ENCODE assay signal across 10 mouse cellular contexts in genomic region chr5:20680833-20681530, GRCm38 (mm10).
DNase-seq lines count a peak whose midpoint lies in the region; ATAC-seq and TF ChIP-seq lines count a peak whose summit lies in the region.
"Had no signal": no experiment of that assay in that cellular context is flagged by ENCODE, and none has a peak within 500 bp of the region (broad histone marks: within the 10 kb centered on the region; RNA-seq: fewer than 3 reads in every experiment).

No protein-coding gene starts in this region.

- H3K4me2 ChIP-seq in hindbrain, embryonic 13.5 days: no peak overlapping the region
- H3K4me2 ChIP-seq in forebrain, embryonic 14.5 days (ENCODE audit: low read length): no peak overlapping the region

- peak overlapping the region; percentile 93 for H3K27ac ChIP-seq in bone marrow macrophage, adult 2 months (ENCODE audit: insufficient read depth, low read depth, low read length)
- H3K27ac ChIP-seq in hindbrain, embryonic 13.5 days: no peak overlapping the region
- H3K27ac ChIP-seq in forebrain, embryonic 10.5 days: no peak overlapping the region
- no peak overlapping the region for H3K27ac ChIP-seq in forebrain, embryonic 14.5 days (ENCODE audit: low read depth, low read length)

- H3K9ac ChIP-seq in hindbrain, embryonic 13.5 days: no peak overlapping the region
- no peak overlapping the region for H3K9ac ChIP-seq in forebrain, embryonic 14.5 days (ENCODE audit: low read length)

- ATAC-seq in hindbrain, embryonic 13.5 days (ENCODE audit: low FRiP score): no peak
- ATAC-seq in forebrain, embryonic 14.5 days: no peak

- TF ChIP-seq POLR2A in bone marrow macrophage, adult 2 months (IDR thresholded peaks at IDR 0.05; ENCODE audit: borderline replicate concordance, low read depth, low read length): no peak

- H3K9me3 ChIP-seq in megakaryocyte, embryonic 14.5 days: no peaks in the 10 kb centered on the region
- no peaks in the 10 kb centered on the region for H3K9me3 ChIP-seq in hindbrain, embryonic 13.5 days
- H3K9me3 ChIP-seq in forebrain, embryonic 10.5 days: no peaks in the 10 kb centered on the region
- no peaks in the 10 kb centered on the region for H3K9me3 ChIP-seq in forebrain, embryonic 14.5 days (replicated peaks; ENCODE audit: control insufficient read depth, low read length)

- peak; percentile 53 for DNase-seq in layer of hippocampus, adult 9-11 months
- no peak for DNase-seq in layer of hippocampus, postnatal 36 days
- DNase-seq in CD4-positive, CD25-positive, alpha-beta regulatory T cell, adult 2 months (ENCODE audit: low read depth, low spot score): peak; percentile 26
- no peak for DNase-seq in forebrain, embryonic 10.5 days (ENCODE audit: extremely low spot score, low spot score)
- DNase-seq in forebrain, embryonic 14.5 days (ENCODE audit: low spot score): no peak
- DNase-seq: liver had no signal

- WGBS in hindbrain, embryonic 13.5 days: 84% methylated on average over 15 of the region's 15 CpGs
- WGBS in forebrain, embryonic 10.5 days: 95% methylated on average over 15 of the region's 15 CpGs
- 91% methylated on average over 15 of the region's 15 CpGs for WGBS in forebrain, embryonic 14.5 days

- H3K4me1 ChIP-seq in bone marrow macrophage, adult 2 months (ENCODE audit: control insufficient read depth, insufficient read depth, low read length): peaks cover 25% of the 10 kb centered on the region
- H3K4me1 ChIP-seq in megakaryocyte, embryonic 14.5 days: peaks cover 13% of the 10 kb centered on the region
- peaks cover 28% of the 10 kb centered on the region for H3K4me1 ChIP-seq in hindbrain, embryonic 13.5 days (replicated peaks)
- peaks cover 29% of the 10 kb centered on the region for H3K4me1 ChIP-seq in forebrain, embryonic 10.5 days
- H3K4me1 ChIP-seq in forebrain, embryonic 14.5 days (ENCODE audit: control insufficient read depth, insufficient read depth, low read length): peaks cover 9% of the 10 kb centered on the region

- TF ChIP-seq CTCF in bone marrow macrophage, adult 2 months (IDR thresholded peaks at IDR 0.05; ENCODE audit: low read depth, low read length): no peak

- H3K36me3 ChIP-seq in megakaryocyte, embryonic 14.5 days (replicated peaks; ENCODE audit: low read length): no peaks in the 10 kb centered on the region
- H3K36me3 ChIP-seq in hindbrain, embryonic 13.5 days: no peaks in the 10 kb centered on the region
- no peaks in the 10 kb centered on the region for H3K36me3 ChIP-seq in forebrain, embryonic 10.5 days (replicated peaks)
- no peaks in the 10 kb centered on the region for H3K36me3 ChIP-seq in forebrain, embryonic 14.5 days (ENCODE audit: control insufficient read depth, insufficient read depth, low read length)

- peak overlapping the region; percentile 47 for H3K4me3 ChIP-seq in bone marrow macrophage, adult 2 months (ENCODE audit: insufficient read depth, low read length)
- peak overlapping the region; percentile 29 for H3K4me3 ChIP-seq in megakaryocyte, embryonic 14.5 days (replicated peaks)
- H3K4me3 ChIP-seq in hindbrain, embryonic 13.5 days: no peak overlapping the region
- no peak overlapping the region for H3K4me3 ChIP-seq in forebrain, embryonic 10.5 days
- no peak overlapping the region for H3K4me3 ChIP-seq in forebrain, embryonic 14.5 days (ENCODE audit: low read depth, low read length)
- H3K4me3 ChIP-seq: myocyte had no signal

- H3K27me3 ChIP-seq in megakaryocyte, embryonic 14.5 days (replicated peaks): no peaks in the 10 kb centered on the region
- H3K27me3 ChIP-seq in hindbrain, embryonic 13.5 days: no peaks in the 10 kb centered on the region
- H3K27me3 ChIP-seq in forebrain, embryonic 10.5 days (ENCODE audit: poor library complexity, severe bottlenecking): no peaks in the 10 kb centered on the region
- H3K27me3 ChIP-seq in forebrain, embryonic 14.5 days (replicated peaks; ENCODE audit: control insufficient read depth, insufficient read depth, low read length): no peaks in the 10 kb centered on the region

Comparison
In these comparisons a context has a peak if more than half of its experiments do, and no peak if none do; other contexts are left out.
1. DNase-seq: peak in layer of hippocampus, adult 9-11 months (single experiment) and CD4-positive, CD25-positive, alpha-beta regulatory T cell, adult 2 months (single experiment); none in layer of hippocampus, postnatal 36 days (0 of 2), forebrain, embryonic 10.5 days (single experiment) and forebrain, embryonic 14.5 days (single experiment).
2. H3K4me3 ChIP-seq: peak in bone marrow macrophage, adult 2 months (single experiment) and megakaryocyte, embryonic 14.5 days (single experiment); none in hindbrain, embryonic 13.5 days (single experiment), forebrain, embryonic 10.5 days (single experiment) and forebrain, embryonic 14.5 days (single experiment).